ENCODE assay signal across 14 mouse cellular contexts in genomic region chr1:128602018-128602687, GRCm38 (mm10). TPM values are rescaled to one million over a fixed set of nuclear protein-coding genes. Genes with fewer than 3 reads are reported as not detected.
DNase-seq lines count a peak whose midpoint lies in the region; ATAC-seq and TF ChIP-seq lines count a peak whose summit lies in the region.
"Had no signal": no experiment of that assay in that cellular context is flagged by ENCODE, and none has a peak within 500 bp of the region (broad histone marks: within the 10 kb centered on the region; RNA-seq: fewer than 3 reads in every experiment).

No protein-coding gene starts in this region.

- peak; percentile 30 for DNase-seq in lung, embryonic 14.5 days
- no peak for DNase-seq in lung, postnatal 0 days (ENCODE audit: low spot score)
- peak; percentile 73 for DNase-seq in thymus, postnatal 0 days (ENCODE audit: low spot score)
- no peak for DNase-seq in right cerebral cortex, postnatal 36 days (ENCODE audit: low spot score in 2 of 2)
- DNase-seq in testis, postnatal 14 days (ENCODE audit: low spot score): no peak
- DNase-seq: adrenal gland, adult 2 months; heart, adult 18-20 months; heart, postnatal 14 days; liver; lung, postnatal 36 days; right cerebral cortex, postnatal 25 days had no signal

- H3K9me3 ChIP-seq in lung, embryonic 14.5 days (ENCODE audit: low read depth, low read length): no peaks in the 10 kb centered on the region
- H3K9me3 ChIP-seq in lung, postnatal 0 days (ENCODE audit: low read length): no peaks in the 10 kb centered on the region
- no peaks in the 10 kb centered on the region for H3K9me3 ChIP-seq in ES-Bruce4 (replicated peaks; ENCODE audit: control insufficient read depth, insufficient read depth, low read length, poor library complexity, severe bottlenecking)
- H3K9me3 ChIP-seq in intestine, embryonic 15.5 days: no peaks in the 10 kb centered on the region

- no peak overlapping the region for H3K9ac ChIP-seq in lung, embryonic 14.5 days
- H3K9ac ChIP-seq in lung, postnatal 0 days (replicated peaks; ENCODE audit: low read depth): no peak overlapping the region
- H3K9ac ChIP-seq in ES-Bruce4 (ENCODE audit: low read depth, poor library complexity, severe bottlenecking): no peak overlapping the region
- H3K9ac ChIP-seq in intestine, embryonic 15.5 days: no peak overlapping the region

- no peak overlapping the region for H3K4me2 ChIP-seq in lung, embryonic 14.5 days
- H3K4me2 ChIP-seq in lung, postnatal 0 days (replicated peaks; ENCODE audit: low read depth, low read length): no peak overlapping the region
- H3K4me2 ChIP-seq in intestine, embryonic 15.5 days (replicated peaks): no peak overlapping the region

- no peak for TF ChIP-seq POLR2A in ES-Bruce4 (IDR thresholded peaks at IDR 0.05; ENCODE audit: insufficient read depth, low read length)

- no peak overlapping the region for H3K4me3 ChIP-seq in lung, embryonic 14.5 days (ENCODE audit: low read depth, low read length)
- H3K4me3 ChIP-seq in lung, postnatal 0 days (ENCODE audit: low read depth, low read length): no peak overlapping the region
- no peak overlapping the region for H3K4me3 ChIP-seq in ES-Bruce4 (ENCODE audit: low read depth, low read length)
- no peak overlapping the region for H3K4me3 ChIP-seq in intestine, embryonic 15.5 days (replicated peaks)

- no peaks in the 10 kb centered on the region for H3K36me3 ChIP-seq in lung, embryonic 14.5 days (ENCODE audit: insufficient read depth)
- no peaks in the 10 kb centered on the region for H3K36me3 ChIP-seq in lung, postnatal 0 days (ENCODE audit: insufficient read depth, low read length)
- H3K36me3 ChIP-seq in ES-Bruce4 (ENCODE audit: control insufficient read depth, insufficient read depth, low read length, poor library complexity, severe bottlenecking): no peaks in the 10 kb centered on the region
- H3K36me3 ChIP-seq in intestine, embryonic 15.5 days: no peaks in the 10 kb centered on the region

- H3K27ac ChIP-seq in lung, embryonic 14.5 days (ENCODE audit: low read depth): no peak overlapping the region
- no peak overlapping the region for H3K27ac ChIP-seq in lung, postnatal 0 days (ENCODE audit: low read length)
- H3K27ac ChIP-seq in ES-Bruce4 (ENCODE audit: insufficient read depth, low read length): no peak overlapping the region
- no peak overlapping the region for H3K27ac ChIP-seq in intestine, embryonic 15.5 days
- H3K27ac ChIP-seq: kidney, postnatal 0 days had no signal

- no peaks in the 10 kb centered on the region for H3K27me3 ChIP-seq in lung, embryonic 14.5 days (ENCODE audit: insufficient read depth, low read length)
- no peaks in the 10 kb centered on the region for H3K27me3 ChIP-seq in lung, postnatal 0 days (replicated peaks; ENCODE audit: insufficient read depth, low read length)
- no peaks in the 10 kb centered on the region for H3K27me3 ChIP-seq in ES-Bruce4 (ENCODE audit: control insufficient read depth, insufficient read depth, low read length, poor library complexity, severe bottlenecking)
- no peaks in the 10 kb centered on the region for H3K27me3 ChIP-seq in intestine, embryonic 15.5 days (replicated peaks)

- H3K4me1 ChIP-seq in lung, embryonic 14.5 days (ENCODE audit: insufficient read depth): peaks cover 5% of the 10 kb centered on the region
- no peaks in the 10 kb centered on the region for H3K4me1 ChIP-seq in lung, postnatal 0 days (ENCODE audit: insufficient read depth, low read depth, low read length)
- peaks cover 2% of the 10 kb centered on the region for H3K4me1 ChIP-seq in ES-Bruce4 (ENCODE audit: control insufficient read depth, insufficient read depth, low read length)
- H3K4me1 ChIP-seq in intestine, embryonic 15.5 days (replicated peaks): no peaks in the 10 kb centered on the region

- no peak for TF ChIP-seq EP300 in lung, postnatal 0 days (IDR thresholded peaks at IDR 0.05)
- TF ChIP-seq EP300 in ES-Bruce4 (IDR thresholded peaks at IDR 0.05; ENCODE audit: insufficient read depth, low read depth, low read length): 0 out of 2 replicates have a peak, but pooled peaks have one; percentile 29

- peak; percentile 51 for ATAC-seq in lung, embryonic 14.5 days (ENCODE audit: insufficient read depth)
- ATAC-seq in lung, postnatal 0 days: no peak
- ATAC-seq in intestine, embryonic 15.5 days: peak; percentile 90

- TF ChIP-seq CTCF in lung, embryonic 14.5 days (IDR thresholded peaks at IDR 0.05; ENCODE audit: low read depth): no peak
- no peak for TF ChIP-seq CTCF in lung, postnatal 0 days (IDR thresholded peaks at IDR 0.05)
- no peak for TF ChIP-seq CTCF in ES-Bruce4 (IDR thresholded peaks at IDR 0.05; ENCODE audit: low read depth, low read length)

- 57% methylated on average over 5 of the region's 5 CpGs for whole genome bisulfite sequencing in lung, embryonic 14.5 days
- 81% methylated on average over 5 of the region's 5 CpGs for WGBS in lung, postnatal 0 days
- 36% methylated on average over 5 of the region's 5 CpGs for WGBS in intestine, embryonic 15.5 days

RNA-seq across cellular contexts. Expression of gene Cxcr4, which starts 10.1 kb away (rescaled TPM):
- polyA plus RNA-seq in lung, embryonic 14.5 days (2014; fragmentation: Nextera tagmentation; extraction: Ambion mirVana): 10.3 and 10.9 TPM in 2 replicates
- 13.3 and 15.1 TPM in 2 replicates for polyA plus RNA-seq in lung, postnatal 0 days (2015; fragmentation: Nextera tagmentation; extraction: Ambion mirVana)
- 3.2 and 3.9 TPM in 2 replicates for polyA plus RNA-seq in ES-Bruce4 (2011; ENCODE audit: insufficient read depth, insufficient read length, low read depth, missing spikeins)
- 2.8 and 3.1 TPM in 2 replicates for polyA plus RNA-seq in intestine, embryonic 15.5 days (2015; fragmentation: Nextera tagmentation; extraction: Ambion mirVana)
- polyA plus RNA-seq in thymus, postnatal 0 days (2015; fragmentation: Nextera tagmentation; extraction: Ambion mirVana): 47.1 and 49.8 TPM in 2 replicates

Comparison
In these comparisons a context has a peak if more than half of its experiments do, and no peak if none do; other contexts are left out.
1. DNase-seq: peak in lung, embryonic 14.5 days (single experiment) and thymus, postnatal 0 days (single experiment); none in lung, postnatal 0 days (single experiment), right cerebral cortex, postnatal 36 days (0 of 2) and testis, postnatal 14 days (single experiment).